Mouse (Mus musculus) left cerebral cortex, adult 8-10 months (tissue): ENCODE results near the gene Adat2. TPM values are rescaled to one million over a fixed set of nuclear protein-coding genes. Genes with fewer than 3 reads are reported as not detected.

ENCODE experiments used
- DNase-seq, 2 experiments: peaks; one replicate each; pipeline ENCODE4 v3.0.0; 2022; ENCODE audit warnings: low spot score in 2 of 2
- total RNA-seq, 4 experiments: library from RNA; stranded (reverse); gene quantifications; 2 replicates each; pipeline ENCODE4 v1.2.4; 2022

Gene Adat2
- total RNA-seq, result 1 to 10 TPM; 9.2 to 9.8 (median 9.4) TPM

DNA sequence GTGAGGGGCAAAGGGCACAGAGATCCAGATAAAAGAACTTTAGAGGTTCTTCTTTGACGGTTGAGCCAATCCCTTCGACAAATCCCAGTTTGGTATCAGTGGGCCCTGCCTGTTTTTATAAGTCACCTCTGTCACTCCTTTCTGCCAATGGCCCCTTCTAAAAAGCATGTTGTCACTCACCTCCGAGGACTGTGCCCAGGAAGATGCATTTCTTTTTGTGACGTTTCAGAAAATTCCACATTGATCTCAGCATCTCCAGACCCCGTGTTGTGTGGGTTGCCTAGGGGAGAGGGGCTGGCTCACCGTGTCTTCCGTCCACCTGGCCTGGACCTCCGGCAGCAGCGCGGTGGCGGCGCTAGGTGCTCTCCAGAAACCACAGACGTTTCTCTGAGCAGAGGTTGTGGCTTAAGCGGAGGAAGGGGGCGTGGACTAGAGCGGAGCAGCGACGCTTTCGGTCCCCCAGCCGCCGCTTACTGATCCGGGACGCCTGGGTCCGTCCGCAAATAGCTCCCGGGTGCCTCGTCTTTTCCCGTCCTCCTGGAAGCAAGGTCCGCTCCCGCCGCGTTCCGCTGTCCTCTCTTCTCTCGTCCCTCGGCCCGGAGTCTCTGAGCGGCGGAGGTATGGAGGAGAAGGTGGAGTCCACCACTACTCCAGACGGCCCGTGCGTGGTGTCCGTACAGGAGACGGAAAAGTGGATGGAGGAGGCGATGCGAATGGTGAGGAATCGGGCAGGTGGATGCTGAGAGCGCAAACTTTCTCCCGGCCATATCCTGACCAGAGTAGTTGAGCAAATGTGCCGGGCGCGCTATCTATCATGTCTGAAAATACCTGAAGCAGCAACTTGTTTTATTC lies at the start of gene Adat2, which contains the start of gene Pex3:
Gene Adat2, plus strand, starts transcription at position 249 of the 852 bp plus-strand sequence.
Gene Pex3, minus strand, starts transcription at position 497 of the 852 bp plus-strand sequence.
- peak; percentile 72 to 87 for DNase-seq

DNA sequence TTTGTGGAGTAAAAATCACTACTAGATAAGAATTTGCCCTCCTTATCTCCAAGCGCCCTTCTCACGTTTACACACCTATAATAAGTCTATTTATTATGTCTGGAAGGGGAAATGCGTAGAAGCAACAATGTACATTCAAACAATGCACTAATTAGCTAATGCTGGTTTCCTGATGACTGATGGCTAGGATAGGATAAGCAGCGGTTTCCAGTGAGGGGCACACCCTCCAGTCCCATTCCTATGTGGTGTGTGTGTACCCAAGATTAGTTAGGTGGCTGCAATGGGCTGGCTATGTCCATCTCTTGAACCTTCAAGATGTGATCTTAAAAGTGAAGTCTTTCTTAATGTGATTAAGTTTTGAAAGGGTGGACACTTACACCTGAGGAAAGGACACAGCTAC lies 30.8 kb upstream of the Adat2 start:
- no peak for DNase-seq

DNA sequence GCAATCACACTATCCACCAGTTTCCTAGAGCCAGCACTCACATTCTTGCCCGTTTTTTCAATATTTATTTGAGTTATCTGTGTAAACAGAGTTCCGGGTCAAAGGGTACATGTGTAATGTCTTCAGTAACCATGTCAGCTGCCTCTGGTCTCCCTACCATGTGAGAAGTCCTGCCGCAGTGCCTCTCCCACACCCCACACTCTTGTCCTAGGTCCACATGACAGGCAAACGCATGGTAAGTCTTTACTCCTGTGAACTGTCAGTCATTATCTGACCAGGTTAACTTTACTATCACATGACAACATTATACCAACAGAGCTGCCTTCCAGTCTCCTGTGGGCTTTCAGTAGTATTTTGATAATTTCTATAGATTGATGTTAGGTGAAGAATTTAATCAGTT lies 24.5 kb upstream of the Adat2 start:
- no peak for DNase-seq

DNA sequence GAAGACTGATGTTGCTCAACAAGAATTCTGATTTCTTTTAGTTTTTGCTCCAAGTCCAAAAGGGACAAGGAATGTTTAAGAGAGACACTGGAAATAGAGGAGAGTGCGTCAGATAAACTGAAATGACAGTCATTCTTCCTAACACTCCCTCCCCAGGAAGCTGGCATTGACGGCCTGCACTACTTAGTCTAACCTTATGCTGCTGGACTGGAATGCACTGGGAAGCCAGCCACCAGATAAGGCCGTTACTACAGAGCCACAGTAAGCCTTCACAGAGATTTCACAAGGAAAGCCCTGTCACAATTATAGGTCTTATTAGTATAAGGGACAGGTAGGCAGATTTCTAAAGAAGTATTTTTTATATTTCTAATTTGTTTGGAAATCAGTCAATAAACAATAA lies 17.9 kb upstream of the Adat2 start:
- DNase-seq, result no peak

DNA sequence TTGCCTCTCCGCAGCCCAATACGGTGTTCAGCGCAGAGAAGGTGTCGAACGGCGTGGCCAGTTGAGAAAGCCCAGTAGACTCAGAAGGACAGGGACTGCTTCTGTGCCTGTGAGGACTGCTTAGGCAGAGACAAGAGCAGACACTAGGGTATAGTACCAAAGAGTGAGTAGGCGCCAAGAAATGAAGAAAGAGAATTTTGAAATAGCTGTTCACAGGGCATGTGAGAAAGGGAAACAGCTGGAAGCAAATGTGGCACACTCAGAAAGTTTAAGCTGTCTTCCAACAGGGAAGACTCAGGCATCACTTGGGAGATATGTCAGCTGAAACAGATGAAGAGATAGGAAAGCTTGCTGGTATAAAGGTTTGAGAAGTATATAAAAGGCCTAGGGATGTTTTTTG lies 16.0 kb upstream of the Adat2 start:
- DNase-seq, result no peak

DNA sequence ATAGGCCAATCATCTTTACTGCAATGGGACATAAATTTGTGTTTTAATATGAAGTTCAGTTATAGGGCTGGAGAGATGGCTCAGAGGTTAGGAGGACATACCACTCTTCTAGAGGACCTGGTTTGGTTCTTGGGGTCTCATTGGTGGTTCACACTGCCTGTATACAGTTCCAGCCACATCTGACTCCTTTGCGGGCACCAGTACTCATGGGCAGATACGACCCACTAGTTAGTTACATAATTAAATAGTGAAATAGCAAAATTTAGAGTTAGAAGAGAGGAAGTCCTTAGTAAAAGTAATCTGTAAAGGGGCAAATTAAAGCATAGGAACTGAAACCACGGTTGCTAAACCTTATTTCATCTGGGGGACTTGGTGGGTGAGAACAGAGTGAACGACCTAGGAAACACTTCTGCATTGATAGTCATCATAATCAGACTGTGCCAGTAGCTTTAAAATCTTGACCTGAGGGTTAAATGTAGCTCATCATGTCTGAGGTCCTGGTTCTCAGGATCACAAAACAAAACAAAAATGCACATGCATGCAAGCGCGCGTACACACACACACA lies 12.8 kb upstream of the Adat2 start:
- DNase-seq, result no peak

DNA sequence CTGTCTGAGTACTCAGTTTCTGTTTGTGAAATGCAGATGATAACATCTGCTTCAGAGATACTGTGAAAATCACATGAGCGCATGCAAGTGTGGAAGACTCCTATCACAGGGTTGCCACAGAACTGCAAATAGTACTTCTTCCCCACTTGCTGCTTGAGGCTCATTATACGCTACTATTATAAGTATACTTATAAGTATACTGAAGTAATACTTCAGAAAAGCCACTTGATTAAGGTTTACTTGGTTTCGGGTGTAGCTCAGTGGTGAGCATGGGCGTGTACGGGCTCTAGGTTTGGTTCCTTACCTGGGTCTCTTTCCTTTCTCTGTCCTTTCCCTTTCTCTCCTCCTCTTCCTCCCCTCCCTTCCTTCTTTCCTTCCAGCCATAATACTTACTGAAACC lies 11.0 kb upstream of the Adat2 start:
- no peak for DNase-seq

DNA sequence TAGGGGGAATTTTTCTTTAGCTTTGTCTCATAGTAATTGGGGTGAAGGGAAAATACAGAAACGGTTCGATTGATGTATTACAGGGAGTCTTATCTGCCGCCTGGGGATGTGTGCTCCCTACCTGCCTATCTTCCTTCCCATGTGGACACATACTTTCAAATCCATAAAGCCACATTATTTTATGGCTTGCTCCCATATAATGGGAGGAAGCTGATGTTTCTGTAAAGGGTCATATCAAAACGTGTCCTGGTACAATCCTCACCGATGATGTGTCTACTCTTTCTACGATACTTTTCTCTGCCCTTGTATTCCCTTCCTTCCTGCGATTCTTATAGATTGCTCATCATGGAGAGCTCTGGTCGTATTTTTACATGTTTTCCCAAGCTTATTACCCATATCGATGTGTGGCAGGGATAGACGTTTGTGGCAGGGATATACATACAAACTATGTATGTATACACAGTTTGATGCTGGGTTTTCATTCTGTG lies 848 bp downstream of the Adat2 start:
- no peak for DNase-seq

DNA sequence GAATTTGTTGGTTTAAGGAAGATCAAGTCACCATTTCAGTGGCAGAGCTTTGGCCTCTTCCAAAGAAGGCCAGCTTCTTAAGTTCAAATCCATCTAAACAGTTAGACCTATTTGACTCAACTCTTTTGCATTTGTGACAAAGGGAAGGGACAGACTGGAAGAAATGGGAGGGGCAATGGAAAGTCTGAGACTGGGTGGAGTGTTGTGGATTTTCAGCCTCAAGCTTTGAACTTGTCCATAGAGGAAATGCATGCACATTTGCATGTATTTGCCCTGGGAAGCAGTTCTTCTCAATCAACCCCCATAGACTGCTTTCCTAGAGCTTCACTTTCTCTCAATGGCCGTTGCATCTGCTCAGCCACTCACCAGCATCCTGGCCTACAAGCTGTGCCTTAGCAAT lies 1.6 kb downstream of the Adat2 start:
- no peak for DNase-seq

DNA sequence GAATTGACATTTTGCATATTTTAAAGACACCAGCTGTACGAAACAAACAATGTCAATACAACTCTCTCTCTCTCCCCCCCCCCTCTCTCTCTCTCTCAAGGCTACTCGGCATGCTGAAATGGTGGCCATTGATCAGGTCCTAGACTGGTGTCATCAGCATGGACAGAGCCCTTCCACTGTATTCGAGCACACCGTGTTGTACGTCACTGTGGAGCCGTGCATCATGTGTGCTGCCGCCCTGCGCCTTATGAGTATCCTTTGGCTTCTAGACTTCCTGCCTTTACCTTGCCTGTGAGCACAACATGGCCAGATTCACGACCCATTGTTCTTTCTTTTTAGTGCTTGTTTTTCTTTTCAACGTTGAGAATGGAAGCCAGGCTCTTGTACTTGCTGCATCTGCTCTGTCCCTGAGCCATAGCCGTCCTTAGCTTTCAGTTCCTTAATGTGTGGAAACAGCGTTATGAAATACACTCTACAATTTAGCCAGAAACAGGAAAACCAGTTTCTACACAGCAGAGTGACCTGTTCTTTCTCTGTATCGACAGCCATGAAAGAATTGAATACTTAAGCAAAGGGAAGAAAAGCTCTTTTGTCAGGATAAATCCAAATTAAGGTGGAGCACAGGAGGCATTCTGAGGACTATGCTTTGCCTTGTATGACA lies 7.5 kb downstream of the Adat2 start:
- DNase-seq, result no peak

DNA sequence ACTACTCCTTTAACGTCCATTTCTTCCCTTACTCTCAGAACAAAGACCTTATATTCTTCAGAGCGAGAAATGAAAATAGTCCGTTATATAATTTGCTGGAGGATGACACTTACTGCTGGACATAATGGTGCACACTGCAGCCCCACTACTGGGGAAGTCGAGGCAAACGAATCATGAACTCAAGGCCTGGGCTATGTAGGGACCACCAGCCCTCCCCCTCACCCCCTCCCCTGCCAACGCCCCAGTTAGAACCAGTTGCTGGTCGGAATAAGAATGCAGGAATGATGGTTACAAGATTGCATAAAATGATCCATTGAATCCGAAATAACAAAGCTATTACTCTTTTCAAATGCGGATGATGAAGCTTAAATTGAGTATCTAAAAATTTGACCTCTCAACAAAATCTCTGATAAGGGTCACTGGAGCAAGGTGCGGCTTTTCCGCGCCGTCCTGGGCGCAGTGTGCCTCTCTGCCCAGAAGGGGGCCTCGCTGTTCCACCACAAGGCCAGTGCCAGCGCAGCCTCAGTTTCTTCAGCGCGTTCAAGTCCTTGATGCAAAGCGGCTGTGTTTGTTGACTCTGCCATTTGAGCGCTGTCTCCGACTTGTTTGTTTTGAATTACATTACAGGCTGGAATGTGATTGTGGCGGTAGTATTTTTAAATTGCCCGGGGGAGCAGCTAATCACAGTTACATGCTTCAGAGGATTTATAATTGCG lies 11.8 kb downstream of the Adat2 start:
- peak in 1 of 2 experiments; percentile 73 for DNase-seq

DNA sequence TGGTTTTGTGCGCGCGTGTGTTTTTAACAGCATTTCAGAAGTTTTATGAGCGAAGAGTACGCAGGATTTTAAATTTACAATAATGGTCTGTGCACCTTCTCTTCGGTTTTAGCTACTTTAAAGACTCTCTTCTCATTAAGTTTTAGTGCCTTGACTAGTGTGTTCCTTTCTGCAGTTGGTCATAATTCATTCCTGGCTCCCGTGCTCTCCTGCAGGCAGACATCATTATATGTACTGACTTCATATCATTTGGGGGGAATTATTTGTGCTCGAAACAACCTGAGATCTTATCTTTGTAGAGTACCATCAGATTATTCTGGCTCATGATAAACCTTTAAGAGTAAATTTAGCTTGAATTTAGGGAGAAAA lies 12.4 kb downstream of the Adat2 start:
- no peak for DNase-seq

DNA sequence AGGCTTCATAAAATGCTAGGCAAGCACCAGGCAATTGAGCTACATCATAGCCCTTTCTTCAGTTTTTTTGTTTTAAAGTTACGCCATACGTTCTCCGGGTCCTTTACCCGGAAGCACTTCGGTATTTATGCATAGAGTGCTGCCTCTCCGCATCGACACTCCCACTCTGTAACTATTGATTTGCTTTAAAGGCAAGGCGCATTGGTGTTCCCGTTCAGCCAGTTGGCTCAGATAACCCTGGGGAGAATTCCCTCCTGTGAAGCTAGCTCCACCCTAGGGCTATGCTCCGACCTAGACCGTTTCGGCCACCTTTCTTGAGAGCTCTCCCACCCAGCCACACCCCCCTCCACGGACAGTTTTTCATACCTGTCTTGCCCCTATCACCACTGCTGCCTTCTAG lies 13.7 kb downstream of the Adat2 start:
- no peak for DNase-seq

DNA sequence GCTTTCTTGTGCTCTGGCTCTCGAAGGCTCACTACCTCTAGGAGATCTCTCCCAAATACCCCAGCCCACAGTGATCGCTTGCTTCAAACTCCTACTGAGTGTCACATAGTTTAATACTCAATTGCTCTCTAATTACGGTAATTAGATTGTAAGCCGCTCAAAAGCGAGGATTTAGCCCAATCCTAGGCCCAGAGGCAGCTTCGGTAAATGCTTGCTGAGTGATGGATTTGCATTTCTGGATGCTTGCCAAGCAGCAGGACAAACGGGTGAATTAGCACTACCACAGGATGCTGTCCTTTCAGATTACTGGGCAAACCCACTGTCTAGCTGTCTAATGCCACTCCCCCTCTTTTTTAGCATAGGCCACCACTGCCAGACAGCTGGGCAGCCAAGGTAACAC lies 17.1 kb downstream of the Adat2 start:
- no peak for DNase-seq

DNA sequence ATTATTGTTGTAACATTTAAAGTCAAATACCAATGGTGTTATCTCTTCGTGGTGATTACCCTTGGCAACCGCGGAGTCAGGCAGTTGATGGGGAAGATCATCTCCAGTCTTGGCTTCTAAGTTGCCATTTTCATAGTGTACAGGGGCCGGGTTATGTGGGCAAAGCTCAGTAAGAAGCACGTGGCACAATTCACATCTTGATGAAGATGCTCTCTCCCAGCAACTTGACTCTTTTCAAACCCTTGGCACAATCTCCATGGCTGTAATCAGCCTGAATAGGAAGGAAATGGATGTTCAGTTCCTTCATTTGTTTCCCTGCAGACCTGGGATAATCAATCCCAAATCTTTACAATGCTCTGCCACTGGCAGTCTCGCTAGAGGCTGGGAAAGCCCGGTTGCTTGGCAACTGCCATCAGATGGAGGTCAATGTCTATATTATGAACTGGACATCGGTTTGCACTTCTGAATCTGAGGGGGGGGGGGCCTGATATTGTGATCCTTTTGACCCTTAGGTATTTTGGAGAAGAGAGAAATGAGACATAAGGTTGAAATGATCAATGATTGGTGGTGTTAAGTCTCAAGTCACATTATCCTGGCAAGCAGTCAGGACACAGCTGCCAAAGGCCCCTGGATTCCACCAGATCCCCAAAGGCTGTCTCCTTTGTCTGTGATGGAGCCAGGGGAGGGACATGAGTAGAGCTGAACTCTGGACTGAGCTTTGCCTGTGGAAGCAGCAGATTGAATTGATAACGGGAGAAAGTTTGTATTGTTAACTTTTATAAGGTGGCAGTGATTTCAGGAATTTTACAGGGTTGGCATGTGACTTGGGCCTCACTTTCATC lies 18.2 kb downstream of the Adat2 start:
- no peak for DNase-seq

DNA sequence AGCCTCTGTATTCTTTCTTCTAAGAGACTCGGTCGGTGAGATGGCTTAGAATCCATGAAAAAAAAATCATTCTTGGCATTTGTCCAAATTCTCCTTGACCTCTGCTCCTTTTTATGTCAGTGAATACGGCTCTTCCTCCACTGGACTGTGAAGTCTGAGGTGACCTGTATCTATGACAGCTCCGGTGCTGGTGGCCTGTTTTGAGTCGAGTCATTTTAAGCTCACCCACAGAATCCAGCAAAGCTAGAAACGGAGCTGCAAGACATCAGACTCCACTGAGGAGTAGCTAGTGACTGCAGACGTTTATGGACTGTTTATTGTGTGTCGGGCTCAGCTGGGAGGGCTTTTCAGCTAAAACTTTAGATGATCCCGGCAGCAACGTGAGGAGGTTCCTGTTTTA lies 19.3 kb downstream of the Adat2 start:
- no peak for DNase-seq

DNA sequence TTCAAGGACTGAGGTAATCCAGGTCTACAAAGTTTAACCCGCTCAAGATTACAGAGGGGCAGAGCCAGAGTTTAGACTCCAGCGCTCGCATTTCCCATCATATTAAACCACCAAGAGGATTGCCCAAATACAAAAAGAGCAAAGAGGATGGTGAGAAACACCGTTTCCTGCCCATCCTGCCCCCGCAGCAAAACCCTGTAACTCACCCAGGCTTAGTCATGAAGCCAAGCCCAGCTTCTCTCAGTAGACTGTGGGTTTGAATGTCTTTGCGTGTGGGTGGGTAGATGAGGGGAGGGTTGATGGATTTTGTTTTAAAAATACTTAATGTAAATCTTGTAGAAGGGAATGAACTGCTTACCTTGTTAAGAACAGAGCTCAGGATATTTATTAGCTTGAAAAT lies 19.7 kb downstream of the Adat2 start:
- DNase-seq, result no peak

DNA sequence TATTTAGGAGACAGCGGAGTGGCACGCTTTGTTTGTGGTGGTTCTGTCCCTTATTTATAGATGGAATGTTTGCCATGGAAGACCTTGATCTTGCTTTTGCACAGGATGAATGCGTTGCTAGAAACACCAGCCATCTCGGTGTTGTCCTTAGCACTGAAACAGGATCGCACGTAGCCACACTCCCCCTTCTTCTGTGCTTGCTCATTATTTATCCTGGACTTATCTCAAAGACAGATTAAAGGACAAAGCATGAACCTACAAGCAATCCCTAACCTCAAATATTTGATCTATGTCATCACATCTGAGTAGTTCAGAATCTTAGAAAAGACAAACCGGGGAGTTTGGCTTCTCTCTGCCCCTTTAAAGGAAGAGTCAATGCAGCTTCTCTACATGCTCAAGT lies 24.4 kb downstream of the Adat2 start:
- DNase-seq, result no peak

DNA sequence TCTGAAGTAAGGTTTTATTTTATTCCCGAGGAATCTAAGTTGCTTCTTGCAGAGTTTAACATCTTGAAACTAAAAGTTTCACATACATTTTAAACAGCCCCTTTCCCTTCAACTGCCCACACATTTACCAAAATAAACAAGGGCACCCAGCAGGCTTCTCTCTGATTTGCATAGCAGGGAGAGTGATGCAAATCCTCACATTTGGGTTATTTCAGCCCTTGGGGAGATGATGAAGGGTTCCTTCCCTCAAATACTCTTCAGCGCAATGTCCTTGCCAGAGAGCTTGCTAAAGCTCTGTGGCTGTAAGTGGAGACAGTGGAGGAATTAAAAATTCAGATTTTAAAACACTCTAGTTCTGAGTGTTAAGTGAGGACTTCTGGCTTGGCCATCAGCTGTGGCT lies 35.2 kb downstream of the Adat2 start:
- peak in 1 of 2 experiments; percentile 58 for DNase-seq

DNA sequence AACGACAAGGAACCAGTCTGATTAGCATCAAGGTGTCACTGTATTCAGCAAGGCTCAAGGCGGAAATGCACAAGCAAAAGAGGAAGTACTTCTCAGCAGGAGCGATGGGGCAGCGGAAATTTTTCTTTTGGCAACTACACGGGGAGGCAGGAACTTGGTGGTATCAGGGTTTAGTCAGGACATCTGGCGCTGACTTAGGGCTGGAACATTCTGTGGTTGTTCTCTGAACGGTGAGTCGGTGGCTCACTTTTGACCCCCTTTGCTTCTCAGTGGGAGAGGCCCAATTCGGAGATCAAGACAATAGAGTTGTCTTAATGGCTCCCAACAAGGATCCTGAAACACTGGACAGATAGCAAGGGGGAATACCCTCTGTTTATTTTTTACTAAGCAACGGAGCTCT lies 39.5 kb downstream of the Adat2 start:
- no peak for DNase-seq

DNA sequence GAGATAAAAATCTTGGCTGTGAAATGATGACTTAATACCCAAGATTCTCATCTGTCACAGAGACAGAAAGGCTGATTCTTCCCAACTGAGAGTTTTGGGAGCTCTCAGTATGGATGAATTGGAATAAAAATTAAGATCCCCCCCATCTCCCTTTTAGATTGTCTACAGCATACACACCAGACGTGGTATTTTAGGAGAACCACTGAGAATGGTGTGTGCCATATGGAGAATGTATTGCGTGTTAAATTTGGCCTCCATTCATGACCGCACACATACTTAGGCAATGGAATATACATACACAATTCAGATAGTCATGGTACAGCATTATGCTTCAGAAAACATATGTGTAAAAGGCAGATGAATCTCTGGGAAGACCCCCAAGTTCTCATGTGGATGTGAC lies 40.8 kb downstream of the Adat2 start:
- DNase-seq, result no peak
